18 mouse cellular contexts compared by ENCODE assay signal in genomic region chr9:107596619-107597569, GRCm38 (mm10). TPM values are rescaled to one million over a fixed set of nuclear protein-coding genes. Genes with fewer than 3 reads are reported as not detected.
DNase-seq lines count a peak whose midpoint lies in the region; TF ChIP-seq lines count a peak whose summit lies in the region.
"Had no signal": no experiment of that assay in that cellular context is flagged by ENCODE, and none has a peak within 500 bp of the region (broad histone marks: within the 10 kb centered on the region; RNA-seq: fewer than 3 reads in every experiment).

No protein-coding gene starts in this region.

- H3K27ac ChIP-seq in layer of hippocampus, adult 2 months: 0 out of 2 replicates have a peak overlapping the region, but pooled peaks have one; percentile 28
- peak overlapping the region; percentile 66 for H3K27ac ChIP-seq in brown adipose tissue, adult 24 weeks (replicated peaks; ENCODE audit: low read depth, low read length)
- peak overlapping the region; percentile 98 for H3K27ac ChIP-seq in heart, adult 2 months
- H3K27ac ChIP-seq: hindbrain, embryonic 13.5 days; midbrain, embryonic 13.5 days; stomach, embryonic 15.5 days had no signal

- no peak for DNase-seq in layer of hippocampus, adult 2 months (ENCODE audit: low spot score in 2 of 2)
- no peak for DNase-seq in layer of hippocampus, adult 9-10 months (ENCODE audit: low spot score)
- peak; percentile 82 for DNase-seq in heart, adult 2 months
- DNase-seq in heart, postnatal 10 days: peak; percentile 91
- no peak for DNase-seq in thymus, postnatal 10 days (ENCODE audit: low spot score in 2 of 2)
- no peak for DNase-seq in right cerebral cortex, postnatal 36 days (ENCODE audit: low spot score in 2 of 2)
- DNase-seq in natural killer cell, adult 2 months (ENCODE audit: low spot score in 2 of 2): no peak
- DNase-seq: cerebellum, adult 8-10 months; kidney, adult 11 months; layer of hippocampus, adult 9-11 months; lung, embryonic 14.5 days; right cerebral cortex, postnatal 25 days; thymus, postnatal 36 days had no signal

- H3K4me1 ChIP-seq in brown adipose tissue, adult 24 weeks (ENCODE audit: control insufficient read depth, insufficient read depth, insufficient read length, low read length): peaks cover 15% of the 10 kb centered on the region
- H3K4me1 ChIP-seq in heart, adult 2 months (ENCODE audit: control insufficient read depth, insufficient read depth, low read length): peaks cover 9% of the 10 kb centered on the region
- H3K4me1 ChIP-seq: stomach, embryonic 15.5 days had no signal

- intact Hi-C loops in heart, adult 2 months (cut with DNase I): no loop called here
- intact Hi-C loops in heart, postnatal 10 days (cut with DNase I): no loop called here

- H3K27me3 ChIP-seq in heart, adult 2 months (ENCODE audit: control insufficient read depth, insufficient read depth, low read length): no peaks in the 10 kb centered on the region
- H3K27me3 ChIP-seq: midbrain, embryonic 13.5 days; stomach, embryonic 15.5 days had no signal

- TF ChIP-seq CTCF in layer of hippocampus, adult 2 months (conservative IDR thresholded peaks at IDR 0.05): no peak
- TF ChIP-seq CTCF in heart, adult 2 months (IDR thresholded peaks at IDR 0.05): no peak

- no peaks in the 10 kb centered on the region for H3K79me2 ChIP-seq in heart, adult 2 months (replicated peaks; ENCODE audit: control insufficient read depth, insufficient read depth, low read length)

- H3K36me3 ChIP-seq in heart, adult 2 months (ENCODE audit: control insufficient read depth, insufficient read depth, low read length): no peaks in the 10 kb centered on the region

- WGBS in heart, adult 2 months: 45% methylated on average over 11 of the region's 11 CpGs

- TF ChIP-seq POLR2A in heart, adult 2 months (IDR thresholded peaks at IDR 0.05; ENCODE audit: insufficient read depth, low read depth, low read length): peak; percentile 72

- H3K4me3 ChIP-seq in layer of hippocampus, adult 2 months: no peak overlapping the region
- peak overlapping the region; percentile 2; the same call in 1 of the 2 replicates for H3K4me3 ChIP-seq in brown adipose tissue, adult 24 weeks (ENCODE audit: insufficient read depth, low read depth, low read length)
- H3K4me3 ChIP-seq in heart, adult 2 months: peak overlapping the region; percentile 50
- H3K4me3 ChIP-seq: hindbrain, embryonic 13.5 days; midbrain, embryonic 13.5 days; stomach, embryonic 15.5 days had no signal

- H3K9ac ChIP-seq in heart, adult 2 months (ENCODE audit: low read depth, low read length): peak overlapping the region; percentile 76
- H3K9ac ChIP-seq: hindbrain, embryonic 13.5 days; lung, embryonic 14.5 days; midbrain, embryonic 13.5 days; stomach, embryonic 15.5 days had no signal

- 0 out of 2 replicates have a peak, but pooled peaks have one; percentile 34 for TF ChIP-seq EP300 in heart, adult 2 months (IDR thresholded peaks at IDR 0.05; ENCODE audit: insufficient read depth, low read depth, low read length)

RNA-seq across cellular contexts. Expression of gene Ifrd2, which starts 9.5 kb away (rescaled TPM):
- total RNA-seq in layer of hippocampus, adult 2 months (2021): 10 to 100 TPM; 13.7 to 15.2 TPM
- polyA plus RNA-seq in brown adipose tissue, adult 24 weeks (2012; ENCODE audit: insufficient read depth, insufficient read length, missing spikeins): 21.6 and 23.7 TPM in 2 replicates
- 10 to 100 TPM; 39.9 to 51.4 TPM for total RNA-seq in heart, adult 2 months (2021)
- polyA plus RNA-seq in heart, adult 2 months (2012; rRNA removed): 43.7 and 54.5 TPM in 2 replicates
- 10 to 100 TPM; 36.9 to 40.7 TPM for total RNA-seq in heart, postnatal 10 days (2021)

RNA-seq across cellular contexts. Expression of gene Sema3b, which starts 12.1 kb away (rescaled TPM):
- total RNA-seq in layer of hippocampus, adult 2 months (2021): 1 to 10 TPM; 1.9 to 2.2 TPM
- 3.3 and 3.8 TPM in 2 replicates for polyA plus RNA-seq in brown adipose tissue, adult 24 weeks (2012; ENCODE audit: insufficient read depth, insufficient read length, missing spikeins)
- total RNA-seq in heart, adult 2 months (2021): 10 to 100 TPM; 19.9 to 24.2 TPM
- 33.7 and 39.1 TPM in 2 replicates for polyA plus RNA-seq in heart, adult 2 months (2012; rRNA removed)
- total RNA-seq in heart, postnatal 10 days (2021): 10 to 100 TPM; 15.4 to 17.3 TPM
- polyA plus RNA-seq: activated CD4-positive, CD25-positive, alpha-beta regulatory T cell, adult 4 months had no signal

RNA-seq across cellular contexts. Expression of gene Hyal3, which starts 16.3 kb away (rescaled TPM):
- total RNA-seq in layer of hippocampus, adult 2 months (2021): 1 to 10 TPM; 2.0 to 2.1 TPM
- polyA plus RNA-seq in brown adipose tissue, adult 24 weeks (2012; ENCODE audit: insufficient read depth, insufficient read length, missing spikeins): 0.63 TPM in 1 of 2 replicates, not detected in the other
- under 1 TPM; 0.29 to 0.34 TPM for total RNA-seq in heart, adult 2 months (2021)
- 0.26 and 0.31 TPM in 2 replicates for polyA plus RNA-seq in heart, adult 2 months (2012; rRNA removed)
- under 1 TPM; 0.41 to 0.79 TPM for total RNA-seq in heart, postnatal 10 days (2021)

RNA-seq across cellular contexts. Expression of gene Naa80, which starts 18.2 kb away (rescaled TPM):
- total RNA-seq in layer of hippocampus, adult 2 months (2021): 10 to 100 TPM; 10.9 to 12.6 TPM
- 25.9 and 31.3 TPM in 2 replicates for polyA plus RNA-seq in brown adipose tissue, adult 24 weeks (2012; ENCODE audit: insufficient read depth, insufficient read length, missing spikeins)
- 10 to 100 TPM; 14.9 to 17.4 TPM for total RNA-seq in heart, adult 2 months (2021)
- 30.0 and 45.4 TPM in 2 replicates for polyA plus RNA-seq in heart, adult 2 months (2012; rRNA removed)
- 10 to 100 TPM; 13.0 to 16.2 TPM for total RNA-seq in heart, postnatal 10 days (2021)

RNA-seq across cellular contexts. Expression of gene Hyal1, which starts 20.2 kb away (rescaled TPM):
- 1 to 10 TPM; 6.9 to 7.6 TPM for total RNA-seq in layer of hippocampus, adult 2 months (2021)
- 25.2 and 46.4 TPM in 2 replicates for polyA plus RNA-seq in brown adipose tissue, adult 24 weeks (2012; ENCODE audit: insufficient read depth, insufficient read length, missing spikeins)
- total RNA-seq in heart, adult 2 months (2021): 1 to 10 TPM; 5.1 to 5.9 TPM
- polyA plus RNA-seq in heart, adult 2 months (2012; rRNA removed): 6.9 and 8.2 TPM in 2 replicates
- total RNA-seq in heart, postnatal 10 days (2021): 1 to 10 TPM; 3.9 to 5.7 TPM

Comparison
In these comparisons a context has a peak if more than half of its experiments do, and no peak if none do; other contexts are left out.
1. DNase-seq: peak in heart, adult 2 months (2 of 2) and heart, postnatal 10 days (2 of 2); none in layer of hippocampus, adult 2 months (0 of 2), layer of hippocampus, adult 9-10 months (single experiment), thymus, postnatal 10 days (0 of 2), right cerebral cortex, postnatal 36 days (0 of 2) and natural killer cell, adult 2 months (0 of 2).
2. H3K27ac ChIP-seq: peak in every context shown above with its lines; median percentile 98 in heart, adult 2 months; 66 in brown adipose tissue, adult 24 weeks; 28 in layer of hippocampus, adult 2 months.
3. RNA of gene Sema3b, which starts 12.1 kb away (total RNA-seq): 19.9 to 24.2 TPM in heart, adult 2 months and 15.4 to 17.3 TPM in heart, postnatal 10 days; 1.9 to 2.2 TPM in layer of hippocampus, adult 2 months; every median in the first group is over 4 times any median in the second.